Mouse (Mus musculus) c-Kit-positive CD71-positive TER-119-positive erythroid progenitor cells, embryonic 14.5 days (primary cell): ENCODE data around the gene Nhlrc2.
A peak's percentile ranks its signal among the peaks of the same experiment; 100 is the strongest.
"Not testable (repeated sequence)": the region's sequence is repeated elsewhere in the genome, so short reads cannot be mapped to it uniquely, and the experiment has no call there.

Experiments
- DNase-seq: peaks from one replicate; pipeline ENCODE4 v3.0.0-alpha.2; 2013; ENCODE audit warnings: low spot score

Gene Nhlrc2

DNA sequence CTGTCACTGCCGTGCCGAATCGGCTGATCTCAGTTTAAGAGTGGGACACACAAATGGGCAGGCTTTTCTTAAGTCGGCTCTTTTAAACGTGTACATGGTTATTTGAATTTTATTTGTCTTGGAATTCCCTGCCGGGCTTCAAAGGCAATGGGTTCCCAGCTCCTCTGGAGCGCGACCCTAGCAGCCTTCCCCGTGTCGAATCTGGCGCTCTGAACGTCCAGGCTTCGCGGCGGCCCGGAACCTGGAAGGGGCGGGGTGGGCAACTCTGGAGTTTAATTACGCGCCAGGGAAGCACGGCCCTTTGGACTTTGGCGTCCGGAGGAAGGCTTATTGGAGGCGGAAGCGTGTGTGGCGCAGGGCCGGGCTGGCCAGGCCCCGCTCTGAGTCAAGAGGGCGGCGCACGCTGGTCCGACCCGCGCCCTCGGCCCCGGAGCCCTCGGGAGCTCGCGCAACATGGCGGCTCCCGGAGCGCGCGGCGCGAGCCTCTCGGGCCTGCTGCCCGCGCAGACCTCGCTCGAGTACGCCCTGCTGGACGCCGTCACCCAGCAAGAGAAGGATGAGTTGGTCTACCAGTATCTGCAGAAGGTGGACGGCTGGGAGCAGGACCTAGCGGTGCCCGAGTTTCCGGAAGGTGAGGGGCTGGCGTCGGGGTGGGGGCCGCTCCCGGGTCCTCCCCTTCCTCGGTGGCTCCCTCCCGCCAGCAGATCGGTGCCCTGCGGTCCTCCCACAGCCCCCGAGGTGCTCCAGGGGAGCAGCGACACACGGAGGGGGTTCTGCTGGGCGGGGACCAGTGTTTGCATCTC, at the start of gene Nhlrc2:
Gene Nhlrc2, plus strand, starts transcription at position 32 of the 803 bp plus-strand sequence.
- peak; percentile 79 for DNase-seq

DNA sequence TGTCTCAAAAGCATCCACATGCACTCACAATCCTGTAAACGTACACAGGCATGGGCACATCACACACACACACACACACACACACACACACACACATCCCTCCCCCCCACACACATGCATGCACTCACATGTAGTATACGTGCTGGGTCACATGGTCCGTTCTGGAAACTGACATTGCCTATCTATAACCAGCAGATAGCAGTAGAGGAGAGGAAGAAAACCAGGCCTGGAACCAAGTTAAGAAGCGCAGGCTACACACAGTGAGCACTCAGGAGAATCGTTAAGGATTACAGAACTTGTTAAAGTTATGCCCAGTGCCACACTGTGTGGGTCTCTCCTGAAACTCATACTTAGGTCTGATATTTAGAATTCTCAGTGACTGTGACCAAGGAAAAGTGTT, 45.0 kb upstream of the Nhlrc2 start:
- not testable (repeated sequence) for DNase-seq

DNA sequence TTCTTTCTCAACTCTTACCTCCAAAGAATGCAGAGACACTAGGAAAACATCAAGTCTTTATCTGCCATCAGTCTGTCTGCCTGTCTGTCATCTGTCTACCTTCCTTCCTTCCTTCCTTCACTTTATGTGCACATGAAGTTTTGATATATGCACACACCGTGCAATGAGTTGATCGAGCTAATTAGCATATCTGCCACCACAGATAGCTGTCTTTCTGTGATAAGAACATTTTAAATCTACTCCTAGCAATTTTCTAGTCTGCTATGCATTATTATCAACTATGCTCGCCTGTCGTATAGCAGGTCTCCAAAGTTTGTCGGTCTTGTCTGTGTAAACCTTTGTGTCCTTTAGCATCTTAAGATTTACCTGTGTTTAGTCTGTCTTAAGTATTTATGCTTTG, 44.5 kb upstream of the Nhlrc2 start:
- not testable (repeated sequence) for DNase-seq

DNA sequence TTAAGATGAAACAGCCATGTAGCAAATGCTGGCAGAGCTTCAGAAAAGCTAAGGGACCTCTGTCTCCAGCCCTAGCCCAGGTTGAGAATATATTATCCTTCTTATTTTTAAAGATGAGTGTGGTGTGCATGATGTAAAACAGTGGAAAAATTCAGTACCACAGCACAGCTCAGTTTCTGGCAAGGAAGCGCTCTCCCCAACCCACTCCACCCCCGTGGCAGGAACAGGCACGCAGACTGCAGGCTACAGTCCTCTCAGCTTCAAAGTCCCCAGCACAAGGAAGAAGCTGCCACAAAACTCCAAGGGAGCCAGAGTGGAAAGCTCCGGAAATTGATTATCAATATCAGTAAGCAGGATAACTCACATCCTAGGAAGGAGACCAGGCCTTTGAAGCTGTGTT, 36.9 kb upstream of the Nhlrc2 start:
- not testable (repeated sequence) for DNase-seq

DNA sequence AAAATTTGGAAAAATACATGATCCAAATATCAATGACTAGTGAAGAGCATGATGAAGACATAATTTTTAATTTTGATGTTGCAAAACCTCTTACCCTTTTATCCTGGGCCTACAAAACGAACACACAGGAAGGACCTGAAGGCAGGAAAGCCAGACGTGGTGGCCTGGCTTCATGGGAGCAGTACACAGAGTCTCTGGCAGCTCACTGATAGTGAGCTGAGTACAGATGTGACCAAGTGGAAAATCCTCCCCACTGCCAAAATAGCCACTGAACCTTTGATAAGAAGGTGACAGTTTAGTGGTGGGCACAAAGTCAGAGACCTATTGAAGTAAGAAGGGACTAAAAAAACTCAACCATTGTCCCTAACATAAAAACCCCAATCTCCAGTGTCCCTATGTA, 34.5 kb upstream of the Nhlrc2 start:
- not testable (repeated sequence) for DNase-seq

DNA sequence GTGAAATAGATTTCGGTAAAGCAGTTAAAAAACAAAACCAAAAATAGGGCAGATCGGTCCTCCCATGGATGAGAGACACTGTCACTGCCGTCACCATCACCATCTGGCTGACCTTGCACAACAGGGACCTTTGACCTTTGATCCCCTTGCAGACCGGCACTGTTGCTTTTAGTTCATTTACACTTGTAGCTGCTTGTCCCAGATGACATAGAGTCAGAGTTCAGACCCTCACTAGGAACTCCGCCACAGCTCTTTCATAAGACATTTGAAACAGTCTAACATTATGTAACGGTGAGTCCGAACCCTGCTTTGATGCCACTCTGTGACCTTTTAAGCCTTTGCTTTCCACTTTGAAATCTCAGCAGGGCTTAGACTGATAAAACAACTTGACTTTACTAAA, 28.7 kb upstream of the Nhlrc2 start:
- not testable (repeated sequence) for DNase-seq

DNA sequence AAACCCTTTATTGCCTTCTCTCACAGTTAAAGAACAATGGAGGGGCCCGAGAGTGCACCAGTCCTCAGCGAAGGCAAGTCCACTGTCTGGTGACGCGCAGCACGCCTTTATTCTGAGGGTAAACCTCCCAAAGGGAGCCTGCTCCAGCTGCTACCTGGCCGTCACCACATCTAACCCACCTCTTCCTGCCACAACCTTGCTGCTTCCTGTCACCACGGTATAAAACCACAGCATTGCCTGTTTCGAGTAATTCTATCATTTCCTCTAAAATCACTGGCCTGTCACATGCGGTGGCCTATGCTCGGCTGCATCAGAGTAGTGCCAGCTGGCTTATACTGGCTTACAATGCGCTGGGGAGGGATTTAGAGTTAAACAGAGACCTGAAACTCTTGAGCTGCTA, 17.5 kb upstream of the Nhlrc2 start:
- not testable (repeated sequence) for DNase-seq

DNA sequence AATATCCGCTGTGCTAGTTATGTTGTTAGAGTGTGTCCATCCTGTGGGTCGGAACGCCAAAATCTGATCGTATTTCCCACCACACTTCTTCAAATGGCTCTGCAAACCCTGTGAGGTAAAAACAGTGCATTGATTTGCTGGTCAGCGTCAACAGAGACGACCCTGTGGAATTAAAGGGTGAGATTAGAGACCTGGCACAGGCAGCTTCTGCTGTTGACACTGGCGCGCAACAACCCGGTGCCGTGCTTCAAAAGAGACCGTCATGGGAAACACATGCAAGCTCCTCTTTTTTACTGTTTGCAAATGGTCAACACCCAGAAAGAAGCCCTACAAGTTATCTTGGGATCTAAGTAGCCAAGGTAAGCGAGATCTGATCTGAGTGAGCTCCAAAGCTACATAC, 16.8 kb upstream of the Nhlrc2 start:
- no peak for DNase-seq

DNA sequence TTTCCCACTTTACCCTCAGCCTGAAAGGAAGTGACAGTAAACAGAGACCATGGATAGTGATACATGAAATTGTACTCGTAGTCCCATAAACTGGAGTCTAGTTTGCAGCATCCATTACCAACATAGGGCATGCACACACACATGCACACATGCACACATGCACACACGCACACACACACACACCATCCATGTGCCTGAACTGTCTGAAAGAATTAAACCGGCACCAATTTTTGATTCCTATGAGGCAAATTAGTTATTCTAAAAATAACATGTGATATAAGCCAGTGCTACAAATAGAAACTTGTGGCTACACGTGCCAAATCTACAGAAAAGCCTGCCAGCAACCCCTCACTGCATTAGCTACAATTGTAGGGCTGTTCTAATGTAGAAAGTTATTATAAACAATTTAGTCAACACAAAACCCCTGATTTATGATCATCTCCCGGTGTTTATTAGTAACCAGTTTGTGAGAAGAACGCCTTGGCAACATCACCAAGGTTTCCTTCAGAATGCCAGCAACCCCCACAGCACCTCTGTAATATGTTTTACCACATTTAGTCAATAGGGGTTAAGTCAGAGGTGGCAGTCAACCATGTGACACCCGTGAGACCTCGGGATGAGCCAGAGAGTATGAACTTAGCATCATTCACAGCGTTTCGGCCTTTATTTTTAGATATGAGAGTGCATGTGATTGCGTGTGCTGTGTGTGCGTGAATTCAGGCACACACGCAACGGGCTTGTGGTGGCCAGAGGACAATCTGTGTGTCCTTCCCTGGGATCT, 14.6 kb upstream of the Nhlrc2 start:
- no peak for DNase-seq

DNA sequence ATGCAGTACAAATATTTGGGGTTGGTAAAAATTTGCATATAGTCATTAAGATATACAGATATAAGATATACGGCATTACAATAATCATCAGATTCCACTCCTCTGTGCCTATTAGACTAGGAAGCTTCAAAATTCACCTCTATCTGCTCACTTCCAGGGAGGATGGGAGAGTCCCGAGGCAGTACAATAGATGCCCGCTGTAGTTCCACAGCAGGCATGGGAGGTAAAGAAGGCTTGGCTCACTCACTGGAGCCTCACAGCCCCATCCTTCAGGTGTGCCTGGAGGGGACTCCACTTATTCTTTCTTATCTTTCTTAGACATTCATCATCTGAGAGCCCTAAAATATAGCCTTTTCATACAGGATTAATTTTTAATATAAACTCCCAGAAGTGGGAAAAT, 13.7 kb upstream of the Nhlrc2 start:
- DNase-seq, result no peak

DNA sequence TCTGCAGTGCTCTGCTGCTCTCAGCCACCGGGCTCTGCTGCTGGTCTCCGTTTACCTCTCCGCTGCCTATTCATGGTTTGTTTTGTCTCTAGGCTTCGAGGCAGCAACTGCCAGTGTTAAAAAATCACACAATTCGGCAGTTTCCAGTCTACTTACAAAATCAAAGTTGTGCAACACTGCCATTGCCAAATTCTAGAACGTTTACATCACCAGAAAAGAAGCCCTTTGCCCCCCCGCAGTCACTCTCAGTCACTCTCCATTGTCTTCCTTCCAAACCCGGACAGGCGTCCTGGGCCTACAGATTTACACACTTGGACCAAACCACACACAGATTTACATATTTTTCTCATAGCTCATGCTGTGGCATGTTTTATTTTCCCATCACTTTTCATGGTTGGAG, 13.0 kb upstream of the Nhlrc2 start:
- no peak for DNase-seq

DNA sequence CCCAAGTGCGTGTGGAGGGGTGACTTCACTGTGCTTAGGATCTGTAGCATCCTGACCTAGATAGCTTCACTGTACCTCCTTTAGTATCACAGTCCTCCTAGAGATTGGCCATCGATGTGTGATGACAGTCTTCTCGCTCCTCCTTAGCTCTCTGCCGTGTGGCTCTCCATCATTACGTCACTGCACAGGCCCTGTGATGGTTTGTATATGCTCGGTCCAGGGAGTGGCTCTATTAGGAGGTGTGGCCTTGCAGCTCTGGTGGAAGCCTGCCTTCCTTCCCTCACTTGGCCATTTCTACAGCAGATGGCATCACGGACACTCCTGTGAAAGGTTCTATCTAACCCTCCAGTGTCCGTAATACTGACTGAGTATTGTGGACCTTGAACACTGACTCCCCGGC, 12.3 kb upstream of the Nhlrc2 start:
- DNase-seq, result no peak

DNA sequence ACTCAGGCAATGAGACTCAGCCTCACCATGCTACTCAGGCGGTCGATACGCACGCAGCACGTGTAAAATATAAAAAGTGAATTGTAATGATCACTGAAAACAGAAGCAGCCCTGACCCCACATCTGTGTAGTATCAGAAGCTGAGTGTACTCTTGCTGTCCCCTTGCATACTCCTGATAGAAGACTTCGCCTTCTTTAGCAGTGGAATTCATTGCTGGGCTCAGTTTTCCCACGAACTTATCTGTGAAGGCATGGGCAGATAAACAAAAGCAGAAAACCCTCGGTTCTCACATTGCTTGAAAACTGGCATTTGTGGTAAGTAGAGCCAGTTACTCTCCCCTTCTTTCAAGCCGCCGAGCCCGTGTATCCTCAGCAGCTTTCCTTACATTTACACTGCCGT, 4.7 kb upstream of the Nhlrc2 start:
- no peak for DNase-seq

DNA sequence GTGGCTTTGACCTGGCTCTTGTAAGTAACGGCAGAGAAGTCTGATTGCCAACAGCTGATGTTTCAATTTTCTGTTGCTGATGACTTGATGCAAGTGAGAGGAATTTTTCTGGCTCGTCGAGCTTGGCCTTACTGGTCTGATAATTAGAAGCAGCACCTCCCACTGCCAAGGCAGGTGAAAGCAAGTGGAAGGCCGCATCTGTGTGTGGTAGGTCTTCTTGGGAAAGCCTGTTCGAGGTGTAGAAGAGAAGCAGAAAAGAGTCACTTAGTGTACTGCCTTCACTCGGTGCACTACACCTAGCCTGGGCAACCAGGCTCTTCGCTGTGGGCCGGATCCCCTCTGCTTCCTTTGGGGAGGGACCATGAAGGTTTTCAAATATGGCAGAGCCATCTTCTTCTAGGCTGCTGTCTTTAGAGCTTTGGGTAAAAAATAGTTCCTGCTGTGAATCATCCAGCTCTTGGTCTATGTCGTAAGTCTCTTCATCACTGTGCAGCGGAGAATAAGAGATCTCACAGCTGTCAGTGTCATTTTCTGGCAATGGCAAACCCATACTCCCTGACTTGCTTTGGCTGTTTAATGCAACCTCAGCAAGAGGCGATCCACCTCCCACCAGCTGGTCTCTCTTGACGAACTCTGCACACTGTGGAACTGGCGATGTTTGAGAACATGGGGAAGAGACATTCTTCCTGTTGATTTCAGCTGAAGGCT, 3.2 kb upstream of the Nhlrc2 start:
- DNase-seq, result no peak

DNA sequence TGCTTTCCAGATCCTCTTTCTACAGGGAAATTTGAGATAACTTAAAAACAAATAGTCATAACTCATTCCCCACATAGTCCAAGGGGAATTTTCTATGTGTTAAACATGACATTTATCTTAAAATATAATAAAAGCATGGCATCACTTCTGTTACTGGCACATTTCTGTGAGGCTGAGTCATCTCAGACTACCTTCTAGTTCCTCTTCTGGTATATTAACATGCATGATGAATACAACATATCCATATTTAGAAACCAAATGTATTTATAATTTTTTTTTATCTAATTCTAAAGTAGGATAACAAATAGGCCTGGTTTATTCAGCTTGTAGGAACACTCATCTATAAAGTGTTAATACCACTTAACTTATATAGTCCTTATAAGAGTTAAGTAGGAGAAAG, 2.0 kb upstream of the Nhlrc2 start:
- DNase-seq, result no peak

DNA sequence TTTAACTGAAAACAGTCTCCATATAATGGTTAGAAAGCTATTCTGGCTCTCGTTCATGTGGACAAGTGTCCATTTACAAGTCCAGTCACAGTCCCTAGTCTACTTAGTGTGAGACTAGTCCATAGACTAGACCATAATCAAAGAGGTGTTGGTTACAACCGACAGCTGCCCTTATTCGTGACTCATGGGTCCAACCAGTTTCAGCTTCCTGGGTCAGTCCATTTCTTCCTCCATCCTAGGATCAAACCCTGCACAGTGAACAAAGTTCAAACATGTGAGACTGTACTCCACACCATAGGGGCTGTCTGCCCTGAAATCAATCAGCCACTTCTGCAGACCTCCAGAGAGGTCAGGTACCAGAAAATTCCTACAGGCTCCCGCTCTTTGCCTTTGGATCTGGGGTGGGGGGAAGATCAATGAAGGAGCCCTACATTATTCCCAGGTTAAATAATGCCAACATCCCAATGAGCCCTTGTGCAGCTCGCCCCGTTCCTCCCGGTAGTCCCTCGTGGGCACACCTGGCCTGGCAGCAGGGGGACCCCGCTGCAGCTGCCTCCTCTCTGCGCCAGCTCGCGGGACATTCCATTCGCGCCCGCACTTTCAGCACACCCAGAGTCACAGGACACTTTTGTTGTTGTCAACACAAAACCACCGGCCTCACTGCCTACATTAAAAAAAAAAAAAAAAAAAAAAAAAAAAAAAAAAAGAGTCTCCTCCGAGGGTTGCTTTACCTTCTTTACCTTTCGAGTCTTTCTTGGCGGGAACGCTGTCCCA, 418 bp upstream of the Nhlrc2 start, which contains the start of gene Dclre1a:
Gene Dclre1a, minus strand, starts transcription at position 767 of the 774 bp plus-strand sequence.
- DNase-seq, result no peak

DNA sequence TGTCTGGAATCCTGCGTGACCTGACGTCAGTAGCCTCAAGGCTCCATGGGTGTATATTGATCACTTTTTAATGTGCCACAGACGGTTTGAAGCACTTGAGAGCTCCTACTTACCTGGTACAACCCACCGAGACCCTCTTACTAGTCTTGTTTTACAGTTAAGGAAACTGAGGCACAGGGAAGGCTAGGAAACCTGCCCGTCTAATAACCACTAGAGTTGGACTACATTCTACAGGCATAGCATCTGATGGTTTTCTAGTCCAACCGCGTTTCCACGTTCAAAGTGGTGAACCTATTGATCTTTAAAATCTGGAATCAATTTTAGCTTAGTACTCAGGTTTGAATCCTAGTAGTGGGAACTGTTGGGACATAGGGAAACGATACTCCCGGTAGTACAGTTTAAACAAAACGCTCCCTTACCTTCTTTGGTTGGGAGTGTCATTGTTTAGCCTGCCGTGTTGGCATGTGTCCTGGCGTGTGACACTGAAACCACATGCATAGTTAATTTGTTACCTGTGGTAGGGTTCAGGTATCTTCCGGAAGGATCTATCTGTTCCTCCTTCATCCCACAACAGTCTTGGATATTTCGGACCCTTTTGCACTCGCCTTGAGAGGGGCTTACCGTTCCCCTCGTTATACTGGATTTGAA, 1.1 kb downstream of the Nhlrc2 start:
- DNase-seq, result no peak

DNA sequence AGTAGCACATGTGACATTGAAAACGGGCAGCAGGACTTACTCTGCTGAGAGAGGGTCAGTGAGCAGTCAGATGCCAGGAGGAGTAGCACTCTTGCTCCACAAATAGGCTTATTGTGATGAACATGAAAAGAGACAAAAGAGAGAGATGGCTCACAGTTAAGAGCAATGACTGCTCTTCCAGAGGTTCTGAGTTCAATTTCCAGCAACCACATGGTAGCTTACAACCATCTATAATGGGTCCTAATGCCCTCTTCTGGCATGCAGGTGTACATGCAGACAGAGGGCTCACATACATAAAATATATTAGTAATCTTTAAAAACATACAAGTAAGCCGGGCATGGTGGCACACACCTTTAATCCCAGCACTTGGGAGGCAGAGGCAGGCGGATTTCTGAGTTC, 5.1 kb downstream of the Nhlrc2 start:
- DNase-seq, result no peak

DNA sequence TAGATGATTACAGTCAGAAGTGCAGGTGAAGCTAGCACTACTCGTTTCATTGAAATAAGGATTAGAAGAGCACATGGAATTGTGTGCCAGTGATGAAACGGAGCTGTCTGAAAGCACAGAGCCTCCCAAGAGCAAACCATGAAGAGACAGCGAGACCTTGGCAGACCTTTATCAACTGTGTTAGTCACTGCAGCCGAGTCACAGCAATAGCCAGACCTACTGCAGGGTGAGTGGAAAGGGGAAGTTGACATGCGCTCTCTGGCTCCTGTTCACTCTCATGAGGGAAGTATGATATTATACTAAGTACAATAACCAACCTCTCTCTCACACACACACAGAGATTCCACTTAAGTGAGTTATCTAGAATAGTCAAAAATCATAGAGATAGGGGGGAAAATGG, 7.9 kb downstream of the Nhlrc2 start:
- DNase-seq, result no peak

DNA sequence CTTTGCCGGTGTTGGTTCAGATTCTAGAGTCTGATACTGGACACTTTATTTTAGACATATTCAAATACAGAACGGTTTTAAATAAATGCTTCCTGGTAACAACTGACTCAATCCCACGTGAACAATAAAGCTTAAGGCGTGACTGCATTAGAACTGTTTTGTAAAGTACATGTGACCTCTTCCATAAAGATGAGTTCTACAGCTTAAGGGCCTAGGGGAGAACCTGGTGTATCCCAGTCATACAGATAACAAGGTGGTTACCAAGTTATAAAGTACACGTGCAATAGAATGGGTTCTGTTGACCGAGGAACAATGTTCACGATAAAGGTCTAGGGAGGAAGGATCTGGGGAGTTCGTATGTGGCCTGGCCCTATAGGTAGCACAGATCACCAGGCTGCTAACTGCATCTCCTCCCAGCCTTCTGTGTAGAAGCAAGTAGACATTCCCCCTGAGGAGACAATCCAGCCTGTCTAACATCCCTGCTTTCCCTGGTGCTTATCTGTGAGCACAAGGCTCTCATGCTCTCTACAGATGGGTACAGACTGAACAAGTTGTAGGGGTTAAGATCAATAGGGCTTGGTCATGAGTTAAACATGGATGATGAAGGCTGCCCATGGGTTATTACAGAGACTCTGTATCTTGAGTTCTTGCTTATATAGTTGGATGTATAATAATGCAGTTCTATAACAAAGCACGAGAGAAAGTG, 14.5 kb downstream of the Nhlrc2 start:
- no peak for DNase-seq

DNA sequence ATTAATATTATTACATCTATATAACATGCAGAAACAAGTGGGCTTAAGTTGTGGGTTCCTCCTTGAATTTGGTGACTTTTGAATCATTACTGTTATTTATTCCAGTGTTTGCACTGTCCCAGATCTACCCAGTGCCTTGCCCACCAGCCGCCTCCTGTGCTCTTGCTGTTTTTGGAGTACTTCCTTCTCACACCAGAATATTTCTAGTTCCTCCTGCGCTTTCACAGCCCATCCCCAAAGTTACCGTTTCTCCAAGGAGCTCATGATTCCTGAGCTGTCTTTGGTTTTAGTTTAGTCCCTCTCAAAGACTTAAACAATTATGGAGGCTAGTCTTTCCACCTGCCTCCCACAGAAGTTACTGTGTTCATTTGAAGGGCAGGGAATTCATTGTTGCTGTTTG, 15.4 kb downstream of the Nhlrc2 start:
- DNase-seq, result no peak
